Mouse (Mus musculus) C2C12 (cell line): ENCODE data around the gene Trappc12. TPM values are rescaled to one million over a fixed set of nuclear protein-coding genes. Genes with fewer than 3 reads are reported as not detected.

Experiments used
- H3K27me3 ChIP-seq: one replicate; pipeline ENCODE4 v1.6.1; 2011; ENCODE audit not compliant: control insufficient read depth, insufficient read depth, insufficient read length
- H3K36me3 ChIP-seq: one replicate; pipeline ENCODE4 v1.6.1; 2011; ENCODE audit not compliant: control insufficient read depth, insufficient read depth
- H3K4me3 ChIP-seq: one replicate; pipeline ENCODE4 v1.5.1; 2011; ENCODE audit warnings: mild to moderate bottlenecking, control low read depth; ENCODE audit not compliant: poor library complexity, insufficient read depth, severe bottlenecking
- H3K79me2 ChIP-seq: one replicate; pipeline ENCODE4 v1.6.1; 2011; ENCODE audit not compliant: control insufficient read depth, insufficient read depth
- H3K79me3 ChIP-seq: one replicate; pipeline ENCODE4 v1.6.1; 2011; ENCODE audit warnings: low read depth, control low read depth
- H3ac ChIP-seq: one replicate; pipeline ENCODE3; 2011; ENCODE audit warnings: low read depth; ENCODE audit not compliant: control insufficient read depth, insufficient read length
- CEBPB ChIP-seq: IDR thresholded peaks from one replicate; pipeline ENCODE4 v1.6.1; 2011; ENCODE audit warnings: low read depth, mild to moderate bottlenecking, control low read depth, moderate library complexity
- CTCF ChIP-seq: IDR thresholded peaks from one replicate; pipeline ENCODE4 v1.5.1; 2011; ENCODE audit not compliant: control insufficient read depth, insufficient read depth, insufficient read length
- FOSL1 ChIP-seq: IDR thresholded peaks from one replicate; pipeline ENCODE4 v1.8.0; 2011; ENCODE audit warnings: mild to moderate bottlenecking, low read length; ENCODE audit not compliant: poor library complexity, insufficient read depth, severe bottlenecking
- MAX ChIP-seq: IDR thresholded peaks from one replicate; pipeline ENCODE4 v1.6.1; 2011; ENCODE audit warnings: mild to moderate bottlenecking, control low read depth
- MYOD1 ChIP-seq: IDR thresholded peaks from one replicate; pipeline ENCODE4 v1.6.1; 2011; ENCODE audit warnings: low read depth; ENCODE audit not compliant: control insufficient read depth, insufficient read length
- MYOG ChIP-seq: IDR thresholded peaks from one replicate; pipeline ENCODE4 v1.6.1; 2011; ENCODE audit not compliant: control insufficient read depth, insufficient read length; ENCODE audit errors: extremely low read depth
- USF1 ChIP-seq: IDR thresholded peaks from one replicate; pipeline ENCODE4 v1.6.1; 2011; ENCODE audit warnings: low read depth, mild to moderate bottlenecking, control low read depth, moderate library complexity
- polyA plus RNA-seq: library from polyadenylated mRNA; unstranded; fragments of >200 nt; fragmentation: generic; extraction: Trizol; gene quantifications from one replicate; pipeline ENCODE4 v1.2.1, GENCODE M21; 2012; ENCODE audit warnings: missing spikeins

Trappc12 gene
- polyA plus RNA-seq, 1 experiment = 14.6 TPM

DNA sequence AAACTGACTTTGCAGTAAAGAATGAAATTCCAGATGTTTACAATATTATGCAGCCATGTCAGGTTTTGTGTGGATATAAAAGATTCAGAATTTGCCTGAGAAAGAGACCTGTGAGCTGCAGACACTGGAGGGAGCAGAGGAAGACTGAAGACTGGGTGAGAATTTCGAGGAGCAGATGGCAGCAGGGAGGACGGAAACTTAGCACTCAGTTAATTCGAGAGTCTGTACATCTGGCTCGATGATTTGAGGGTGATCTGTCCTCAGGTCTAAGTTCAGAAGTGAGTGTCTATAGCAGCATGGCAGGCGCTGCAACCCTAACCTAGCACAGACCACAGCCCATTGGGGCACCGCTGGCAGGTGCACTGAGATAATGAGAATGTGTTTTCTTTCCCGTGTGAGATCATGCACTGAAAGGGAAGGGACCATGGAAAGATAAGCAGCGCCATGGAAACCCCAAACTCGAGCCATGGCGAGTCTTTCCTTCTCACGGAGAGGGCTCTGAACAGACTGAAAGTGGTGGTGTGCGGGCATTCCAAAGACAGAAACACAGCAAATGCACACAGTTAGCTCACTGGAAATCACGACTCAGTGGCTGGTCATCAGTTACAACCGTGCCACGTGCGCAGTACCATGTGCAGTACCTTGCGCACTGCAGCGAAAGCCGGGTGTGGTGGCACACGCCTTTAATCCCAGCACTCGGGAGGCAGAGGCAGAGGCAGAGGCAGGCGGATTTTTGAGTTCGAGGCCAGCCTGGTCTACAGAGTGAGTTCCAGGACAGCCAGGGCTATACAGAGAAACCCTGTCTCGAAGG is 35.2 kb downstream of the Trappc12 start:
- H3ac ChIP-seq = no peak overlapping the region
- TF ChIP-seq CTCF (no peak), USF1 (no peak), FOSL1 (no peak), CEBPB (no peak), MYOG (no peak), MYOD1 (no peak), MAX (no peak)
- no peaks in the 10 kb centered on the region for H3K79me3 ChIP-seq
- no peaks in the 10 kb centered on the region for H3K79me2 ChIP-seq
- H3K36me3 ChIP-seq = no peaks in the 10 kb centered on the region
- no peak overlapping the region for H3K4me3 ChIP-seq
- H3K27me3 ChIP-seq = no peaks in the 10 kb centered on the region

DNA sequence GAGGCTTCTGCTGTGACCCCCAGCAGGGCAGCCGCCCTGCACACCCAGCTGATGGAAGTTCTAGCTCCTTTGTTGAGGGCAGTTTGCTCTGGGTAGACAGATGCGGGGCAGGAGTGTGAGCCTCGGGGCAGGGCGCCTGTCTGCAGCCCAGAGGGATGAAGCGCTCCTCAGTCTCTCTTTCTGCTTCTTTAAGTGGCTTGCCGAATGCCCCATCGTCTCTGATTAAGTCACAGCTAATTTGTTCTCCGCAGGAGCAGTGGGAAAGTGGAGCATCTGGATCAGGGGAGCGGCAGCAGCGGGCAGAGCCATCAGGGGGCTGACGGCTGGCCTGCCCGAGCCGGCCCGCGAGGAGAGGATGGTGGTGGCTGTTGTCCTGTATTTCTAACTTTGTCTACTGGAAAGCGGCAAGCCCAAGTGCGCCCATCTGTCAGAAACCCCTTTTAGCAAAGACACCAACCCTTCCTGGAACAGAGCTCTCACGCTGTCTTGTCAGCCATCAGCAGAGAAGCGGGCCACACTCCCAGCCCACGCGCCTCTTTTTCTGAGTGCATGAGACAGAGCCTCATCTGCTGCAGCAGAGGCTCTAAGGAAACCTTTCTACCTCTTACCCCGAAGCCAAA is 39.6 kb downstream of the Trappc12 start:
- Histone ChIP-seq H3K79me2 (no peaks in the 10 kb centered on the region), H3K27me3 (no peaks in the 10 kb centered on the region), H3ac (no peak overlapping the region), H3K4me3 (no peak overlapping the region), H3K79me3 (no peaks in the 10 kb centered on the region), H3K36me3 (no peaks in the 10 kb centered on the region)
- TF ChIP-seq CEBPB = no peak
- TF ChIP-seq MYOG = no peak
- TF ChIP-seq MYOD1 = no peak
- no peak for TF ChIP-seq FOSL1
- TF ChIP-seq CTCF = no peak
- TF ChIP-seq MAX = no peak
- no peak for TF ChIP-seq USF1

- H3K79me2 ChIP-seq = no peaks in the 10 kb centered on the region
- H3ac ChIP-seq = no peak overlapping the region
- H3K27me3 ChIP-seq = no peaks in the 10 kb centered on the region
- no peak for TF ChIP-seq CTCF
- TF ChIP-seq MYOD1 = no peak
- TF ChIP-seq USF1 = no peak
- TF ChIP-seq MYOG = no peak
- no peak for TF ChIP-seq FOSL1
- TF ChIP-seq MAX = no peak
- H3K36me3 ChIP-seq = no peaks in the 10 kb centered on the region
- H3K4me3 ChIP-seq = no peak overlapping the region
- no peaks in the 10 kb centered on the region for H3K79me3 ChIP-seq
Measured at GRCm38 (mm10) chr12:28708154-28708553, 42.1 kb downstream of the Trappc12 start.

DNA sequence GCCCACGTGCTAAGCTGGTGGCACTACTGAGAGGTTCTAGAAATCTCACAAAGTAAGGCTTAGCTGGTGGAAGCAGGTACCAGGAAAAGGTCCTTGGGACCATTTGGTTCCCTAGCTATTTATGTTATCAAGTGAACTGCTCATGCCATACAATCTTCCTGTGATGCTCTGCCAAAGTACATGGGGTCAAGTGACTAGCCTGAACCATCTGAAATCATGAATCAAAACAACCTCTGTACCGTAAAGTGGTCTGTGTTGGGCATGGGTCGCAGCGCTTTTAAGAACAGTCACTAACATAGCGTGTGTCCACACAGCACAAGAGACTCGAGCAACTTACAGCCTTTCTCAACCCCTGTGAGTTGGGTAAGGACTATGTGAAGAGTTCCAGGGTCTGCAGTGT is 45.1 kb downstream of the Trappc12 start:
- Histone ChIP-seq H3ac (no peak overlapping the region), H3K4me3 (no peak overlapping the region), H3K27me3 (no peaks in the 10 kb centered on the region), H3K79me3 (no peaks in the 10 kb centered on the region), H3K79me2 (no peaks in the 10 kb centered on the region), H3K36me3 (no peaks in the 10 kb centered on the region)
- no peak for TF ChIP-seq MYOG
- TF ChIP-seq FOSL1 = no peak
- no peak for TF ChIP-seq MYOD1
- no peak for TF ChIP-seq MAX
- no peak for TF ChIP-seq USF1
- TF ChIP-seq CTCF = no peak
- TF ChIP-seq CEBPB = no peak

DNA sequence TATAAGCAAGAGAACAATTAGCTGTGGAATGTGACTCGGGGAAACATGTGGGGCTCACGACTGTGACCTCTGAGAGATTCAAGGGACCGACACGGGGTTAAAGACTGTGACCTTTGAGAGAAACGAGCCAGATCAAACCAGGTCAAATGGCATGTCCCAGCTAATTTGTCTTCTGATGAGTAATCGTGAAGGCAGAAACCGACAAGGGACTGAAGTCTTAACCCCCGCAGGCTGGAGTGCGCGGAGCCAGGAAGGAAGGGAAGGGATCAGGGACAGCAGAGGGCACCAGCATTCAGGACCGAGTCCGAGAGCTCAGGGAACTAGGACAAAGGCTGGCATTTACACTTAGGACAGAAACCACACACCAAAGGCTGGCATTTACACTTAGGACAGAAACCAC is 45.9 kb downstream of the Trappc12 start:
- Histone ChIP-seq H3K79me3 (no peaks in the 10 kb centered on the region), H3K4me3 (no peak overlapping the region), H3K36me3 (no peaks in the 10 kb centered on the region), H3K27me3 (no peaks in the 10 kb centered on the region), H3ac (no peak overlapping the region), H3K79me2 (no peaks in the 10 kb centered on the region)
- TF ChIP-seq CTCF (no peak), FOSL1 (no peak), USF1 (no peak), MYOD1 (no peak), MAX (no peak), CEBPB (no peak), MYOG (no peak)

DNA sequence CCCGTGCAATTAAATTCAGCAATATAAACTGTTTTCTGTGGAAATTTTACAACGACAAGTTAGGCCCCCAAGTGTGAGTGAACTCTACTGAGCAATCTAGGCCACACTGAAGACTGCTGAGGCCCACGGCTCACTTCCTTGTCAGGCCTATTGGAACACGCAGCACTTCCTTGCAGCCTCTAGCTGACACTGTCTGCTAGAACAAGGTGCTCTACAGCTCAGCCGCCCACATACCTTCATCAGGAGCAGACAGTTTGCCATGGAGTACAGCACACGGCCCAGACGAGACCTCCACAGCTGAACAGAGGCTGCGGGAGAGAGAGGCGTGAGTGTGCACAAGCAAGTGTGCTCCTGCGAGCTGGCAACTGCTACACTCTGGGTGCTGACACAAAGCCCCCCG is 49.0 kb downstream of the Trappc12 start:
- Histone ChIP-seq H3ac (no peak overlapping the region), H3K27me3 (no peaks in the 10 kb centered on the region), H3K36me3 (no peaks in the 10 kb centered on the region), H3K79me3 (no peaks in the 10 kb centered on the region), H3K4me3 (no peak overlapping the region), H3K79me2 (no peaks in the 10 kb centered on the region)
- TF ChIP-seq MYOD1 (no peak), CEBPB (no peak), CTCF (no peak), MAX (no peak), FOSL1 (no peak), MYOG (no peak), USF1 (no peak)
